Mouse (Mus musculus) cerebellum, adult 11-12 months (tissue): ENCODE measurements around the gene Txndc16.

Experiments
- DNase-seq: peaks from one replicate; pipeline ENCODE4 v3.0.0; 2022

Gene Txndc16

DNA sequence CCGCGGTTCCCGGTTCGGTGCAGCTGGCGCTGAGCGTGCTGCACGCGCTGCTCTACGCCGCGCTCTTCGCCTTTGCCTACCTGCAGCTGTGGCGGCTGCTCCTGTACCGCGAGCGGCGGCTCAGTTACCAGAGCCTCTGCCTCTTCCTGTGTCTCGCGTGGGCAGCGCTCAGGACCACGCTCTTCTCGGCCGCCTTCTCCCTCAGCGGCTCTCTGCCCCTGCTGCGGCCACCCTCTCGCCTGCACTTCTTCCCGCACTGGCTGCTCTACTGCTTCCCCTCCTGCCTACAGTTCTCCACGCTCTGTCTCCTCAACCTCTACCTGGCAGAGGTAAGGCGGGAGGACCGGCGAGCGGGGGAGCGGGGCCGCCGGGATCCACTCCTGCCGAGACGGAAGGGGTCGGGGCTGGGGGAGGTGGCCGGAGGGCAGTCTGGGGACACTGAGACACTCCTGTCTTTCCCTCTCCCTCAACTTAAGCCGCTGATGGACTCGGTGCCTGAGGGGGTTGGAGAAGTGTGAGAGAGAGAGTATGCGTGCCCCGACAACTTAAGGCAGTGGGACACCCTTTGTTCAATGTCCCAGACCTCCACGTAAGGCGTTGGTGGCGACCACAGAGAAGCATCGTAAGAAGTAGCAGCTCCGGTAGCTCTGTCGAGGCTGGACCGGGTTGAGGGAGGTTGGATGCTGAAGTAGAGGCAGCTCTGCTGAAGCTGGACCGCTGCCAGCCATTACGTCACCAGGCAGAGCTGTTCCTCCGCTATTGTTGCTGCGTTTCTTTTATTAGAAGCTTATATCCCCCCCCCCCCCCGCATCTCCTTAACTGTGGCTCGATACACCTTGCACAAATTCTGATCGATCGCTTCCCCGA lies at the start of gene Txndc16:
Txndc16 (minus strand) TSS at position 239 of the 867 bp plus-strand sequence.
- DNase-seq, result peak; percentile 93

- DNase-seq, result no peak
Observed at GRCm38 (mm10) chr14:45263831-45264592, 43.9 kb upstream of the Txndc16 start.

DNA sequence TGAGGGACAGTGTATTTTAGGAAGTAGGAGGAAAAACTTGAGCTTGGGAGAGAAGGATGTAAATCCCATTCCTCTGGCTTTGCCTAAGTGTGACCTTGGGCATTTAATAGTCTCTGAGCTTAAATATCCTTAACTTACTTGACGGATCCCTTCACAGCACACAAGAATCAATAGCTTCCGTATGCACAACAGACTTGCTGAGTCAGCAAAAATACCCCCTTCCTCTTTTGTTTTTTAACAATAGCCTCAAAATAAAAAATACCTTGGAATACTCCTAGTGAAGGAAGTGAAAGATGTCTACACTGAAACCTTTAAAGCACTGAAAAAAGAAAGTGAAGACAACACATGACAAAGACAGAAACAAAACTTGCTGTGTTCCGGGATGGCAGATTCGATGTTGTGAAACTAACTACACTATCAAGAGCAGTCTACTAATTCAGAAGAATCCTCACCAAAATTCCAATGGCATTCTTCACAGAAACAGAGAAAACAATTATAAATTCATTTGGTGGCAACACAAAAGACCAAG lies 31.5 kb upstream of the Txndc16 start:
- DNase-seq, result no peak

- DNase-seq, result no peak
Observed at GRCm38 (mm10) chr14:45241613-45242012, 21.5 kb upstream of the Txndc16 start.

DNA sequence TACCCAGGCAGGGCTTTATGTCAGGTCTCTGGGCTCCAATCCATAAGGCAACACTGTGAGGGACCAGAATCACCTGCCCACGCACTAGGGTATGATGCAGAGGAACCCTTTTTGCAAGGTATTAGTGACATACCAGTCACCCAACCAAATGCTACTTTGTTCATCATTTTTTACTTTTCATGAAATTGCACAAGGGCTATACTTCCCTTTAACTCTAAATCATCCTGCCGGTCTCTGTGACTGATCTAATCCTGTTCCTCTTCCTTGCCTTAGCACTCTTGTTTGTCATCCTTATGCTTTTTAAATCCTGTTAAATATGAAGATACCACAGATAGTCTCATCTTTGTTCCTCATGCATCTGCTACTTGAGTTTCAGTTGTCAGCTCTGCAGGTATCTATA lies 18.9 kb upstream of the Txndc16 start:
- DNase-seq, result no peak

- DNase-seq, result no peak
Observed at GRCm38 (mm10) chr14:45220957-45221630, 966 bp upstream of the Txndc16 start.

- DNase-seq, result peak; percentile 100
Observed at GRCm38 (mm10) chr14:45219281-45220089, 643 bp downstream of the Txndc16 start, which contains the start of gene Gpr137c. Gene Gpr137c, plus strand, starts transcription at chr14:45219717.

DNA sequence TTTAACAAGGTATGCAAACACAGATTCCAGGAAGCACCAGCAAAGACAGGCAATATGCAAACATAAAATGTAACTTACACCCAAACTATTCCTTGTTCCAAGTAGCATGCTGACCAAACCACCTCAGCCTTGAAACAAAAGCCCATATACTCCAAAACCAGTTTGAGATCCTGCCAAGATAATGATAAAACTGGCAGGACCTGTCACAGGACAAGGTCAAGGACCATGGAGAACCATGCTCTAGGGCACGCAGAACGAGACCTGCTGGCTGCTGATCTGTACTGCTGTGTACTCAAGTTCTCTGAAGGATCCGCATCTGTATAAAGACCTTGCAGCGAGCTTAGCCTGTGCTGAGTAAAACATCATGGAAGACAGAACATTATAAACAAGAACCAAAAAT lies 2.4 kb downstream of the Txndc16 start:
- DNase-seq, result peak; percentile 42

- DNase-seq, result no peak
Observed at GRCm38 (mm10) chr14:45216711-45217340, 3.3 kb downstream of the Txndc16 start.

GRCm38 (mm10) chr14:45211431-45211830 lies 8.7 kb downstream of the Txndc16 start:
- no peak for DNase-seq

DNA sequence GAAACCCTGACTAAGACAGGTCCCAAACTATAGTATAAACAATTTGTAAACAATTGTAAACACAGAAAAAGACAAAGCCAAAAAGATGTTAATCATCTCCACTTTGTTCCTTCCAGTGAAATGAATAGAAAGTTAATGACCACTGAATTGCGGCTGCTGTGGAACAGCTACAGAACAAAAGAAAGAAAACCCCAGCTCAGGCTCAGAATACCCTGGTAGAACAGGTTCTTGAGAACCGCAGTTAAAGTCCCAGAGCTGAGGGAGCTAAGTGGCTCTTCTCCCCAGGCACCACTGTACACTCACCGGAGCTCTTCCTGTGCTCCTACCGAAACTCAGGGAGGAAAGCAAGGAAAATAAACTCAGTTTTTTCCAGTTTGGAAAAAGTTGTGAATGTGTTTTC lies 9.4 kb downstream of the Txndc16 start:
- DNase-seq, result no peak

GRCm38 (mm10) chr14:45200607-45201006 lies 19.5 kb downstream of the Txndc16 start:
- DNase-seq, result no peak

GRCm38 (mm10) chr14:45190999-45191398 lies 29.1 kb downstream of the Txndc16 start:
- DNase-seq, result no peak

DNA sequence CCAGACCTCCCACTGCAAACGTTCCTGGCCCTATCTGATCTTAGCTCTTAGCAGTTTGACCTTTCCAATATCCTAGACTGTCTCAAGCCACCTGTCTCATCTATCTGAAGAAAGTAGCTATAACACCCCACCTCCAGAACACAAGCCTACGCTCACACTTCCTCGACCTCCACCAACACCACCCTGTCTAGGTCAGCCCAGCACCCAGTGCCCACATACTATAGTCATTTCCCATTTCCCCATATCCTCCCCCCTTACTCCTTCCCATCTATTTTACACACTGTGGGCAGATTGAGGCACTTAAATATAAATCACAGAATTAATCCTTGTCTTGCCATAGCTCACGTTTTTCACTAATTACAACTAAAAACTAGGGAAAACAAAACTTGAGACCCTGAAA lies 38.5 kb downstream of the Txndc16 start:
- DNase-seq, result no peak

DNA sequence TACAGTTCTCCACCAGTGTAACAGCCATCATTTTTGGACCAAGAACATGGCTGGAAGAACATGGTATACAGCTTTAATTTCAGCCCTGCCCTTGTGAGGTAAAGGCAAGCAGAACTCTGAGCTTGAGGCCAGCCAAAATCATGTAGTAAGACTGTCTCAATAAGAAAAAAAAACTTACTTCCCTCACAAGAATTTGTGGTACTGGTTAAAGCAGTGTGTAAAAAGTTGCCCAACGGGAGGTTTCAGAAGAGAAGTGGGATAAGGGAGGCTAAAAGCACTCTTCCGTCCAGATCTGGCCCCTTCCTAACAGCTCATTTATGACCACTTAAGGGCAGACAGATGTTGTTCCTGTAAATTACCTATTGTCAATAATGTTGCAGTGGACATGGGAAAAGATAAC lies 40.5 kb downstream of the Txndc16 start:
- DNase-seq, result no peak

GRCm38 (mm10) chr14:45179186-45179585 lies 40.9 kb downstream of the Txndc16 start:
- DNase-seq, result no peak

- no peak for DNase-seq
Observed at GRCm38 (mm10) chr14:45175012-45175740, 45.0 kb downstream of the Txndc16 start.

DNA sequence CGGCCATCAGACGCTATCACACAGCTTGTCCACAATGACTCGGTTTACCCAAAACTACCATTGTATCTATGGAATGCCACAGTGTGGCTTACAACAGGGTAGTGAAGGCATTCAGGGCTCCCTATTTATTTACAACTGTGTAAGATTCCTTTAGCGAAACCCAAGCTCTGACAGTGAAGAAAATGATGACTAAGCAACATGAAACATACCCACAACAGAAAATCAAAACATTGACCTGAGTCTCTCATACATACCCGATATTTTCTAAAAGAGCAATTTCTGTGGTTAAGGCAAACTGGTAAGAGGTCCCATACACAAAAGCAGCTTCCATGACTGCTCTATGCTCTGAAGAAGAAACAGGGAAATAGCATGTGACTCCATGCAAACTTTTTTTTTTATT lies 47.9 kb downstream of the Txndc16 start:
- no peak for DNase-seq

DNA sequence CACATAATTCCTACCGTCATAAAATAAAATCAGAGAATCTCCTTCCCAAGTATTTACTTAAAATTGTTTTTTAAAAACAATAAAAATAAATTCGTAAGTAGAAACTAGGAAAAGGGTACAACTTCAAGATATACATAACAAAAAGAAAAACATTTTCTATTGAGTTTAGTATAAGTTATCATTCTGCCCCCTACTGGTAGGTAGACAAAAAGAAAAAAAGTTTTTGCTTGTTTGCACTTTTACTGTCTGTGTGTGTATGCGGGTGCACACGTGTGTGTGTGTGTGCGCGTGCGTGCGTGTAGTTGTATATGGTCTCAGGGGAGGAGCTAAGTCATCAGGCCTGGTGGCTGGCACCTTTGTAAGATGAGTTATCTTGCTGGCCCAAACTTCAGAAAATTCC lies 52.8 kb downstream of the Txndc16 start:
- DNase-seq, result no peak

GRCm38 (mm10) chr14:45155511-45156173 lies 64.5 kb downstream of the Txndc16 start:
- DNase-seq, result no peak
